Mouse (Mus musculus): ENCODE data around the gene Olfr1349. TPM values are rescaled to one million over a fixed set of nuclear protein-coding genes. Genes with fewer than 3 reads are reported as not detected.

Olfr1349 gene
- total RNA-seq (2012; rRNA removed), result not detected in 2 replicates

DNA sequence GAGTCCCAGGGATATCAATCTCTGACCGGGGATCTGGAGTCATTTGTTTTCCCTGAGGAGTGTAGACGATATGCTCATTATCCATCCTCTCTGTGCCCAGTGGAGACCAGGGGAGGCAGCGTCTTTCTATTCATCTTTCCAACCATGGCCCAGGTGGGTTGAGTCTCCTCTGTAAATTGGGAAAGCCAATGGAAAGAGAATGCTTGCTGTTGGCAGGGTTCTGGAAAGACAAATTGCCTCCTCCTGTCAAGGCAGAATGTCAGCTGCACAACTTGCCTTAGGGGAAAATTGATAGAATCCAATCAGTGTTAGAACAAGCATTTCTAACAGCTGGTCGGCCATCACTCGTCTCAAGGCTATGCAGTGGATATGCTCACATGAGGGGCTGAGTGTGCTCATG is at the start of gene Olfr1349:
Olfr1349 (minus strand) TSS at position 101 of the 400 bp plus-strand sequence.
- Histone ChIP-seq H3K36me3 (ENCODE audit: control insufficient read depth, insufficient read depth, low read length, poor library complexity, severe bottlenecking) (no peaks in the 10 kb centered on the region), H3K4me1 (ENCODE audit: control insufficient read depth in 2 of 2, insufficient read depth in 2 of 2, low read length in 2 of 2, poor library complexity in 1 of 2) (no peaks in the 10 kb centered on the region), H3K4me3 (ENCODE audit: insufficient read depth in 1 of 2, low read depth in 1 of 2, low read length in 2 of 2, poor library complexity in 1 of 2, severe bottlenecking in 1 of 2) (no peak within 1 kb of the TSS), H3K9me3 (ENCODE audit: control insufficient read depth, insufficient read depth, low read depth, low read length) (no peaks in the 10 kb centered on the region), H3K27ac (ENCODE audit: insufficient read depth, low read depth, low read length, poor library complexity, severe bottlenecking) (no peak within 1 kb of the TSS), H3K9ac (ENCODE audit: insufficient read depth, low read depth, low read length, poor library complexity, severe bottlenecking) (no peak within 1 kb of the TSS)
- no peak for DNase-seq (ENCODE audit: low read depth, low spot score)
- in situ Hi-C loops (cut with MboI; ENCODE audit: low sequenced_read_pairs in 2 of 2, unreplicated experiment in 2 of 2), result no loop called here
- TF ChIP-seq CHD2 (IDR thresholded peaks at IDR 0.05; ENCODE audit: low read depth, low read length) (no peak), HCFC1 (IDR thresholded peaks at IDR 0.05; ENCODE audit: borderline replicate concordance, insufficient read depth, low read length) (no peak), ZNF384 (IDR thresholded peaks at IDR 0.05; ENCODE audit: low read depth, low read length) (no peak), ZC3H11A (IDR thresholded peaks at IDR 0.05; ENCODE audit: borderline replicate concordance, low read depth, low read length) (no peak), MAFK (IDR thresholded peaks at IDR 0.05; ENCODE audit: insufficient read depth, low read depth, low read length) (no peak)

DNA sequence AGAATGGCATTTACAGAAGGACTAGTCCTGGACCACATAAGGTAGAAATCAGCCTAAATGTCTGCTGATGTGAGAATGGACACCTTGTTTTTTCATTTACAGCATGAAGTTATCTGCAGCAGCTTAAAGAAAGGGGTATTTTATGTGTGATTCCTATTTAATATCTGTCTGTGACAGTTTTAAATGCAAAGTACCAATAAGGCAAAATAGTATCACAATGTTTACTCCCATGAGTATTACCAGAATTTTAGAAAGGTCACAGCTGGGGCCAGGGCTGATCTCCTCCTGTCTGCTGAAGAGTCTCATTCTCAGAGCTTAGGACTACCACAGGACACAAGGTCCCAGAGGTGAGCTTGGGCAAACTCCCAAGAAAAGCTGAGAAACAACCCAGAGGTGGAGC is 41.8 kb upstream of the Olfr1349 start, which contains the start of gene Olfr1350:
Olfr1350 (plus strand) TSS at position 301 of the 400 bp plus-strand sequence.
- no peak for TF ChIP-seq HCFC1 (IDR thresholded peaks at IDR 0.05; ENCODE audit: borderline replicate concordance, insufficient read depth, low read length)
- no peak for TF ChIP-seq ZC3H11A (IDR thresholded peaks at IDR 0.05; ENCODE audit: borderline replicate concordance, low read depth, low read length)
- TF ChIP-seq ZNF384 (IDR thresholded peaks at IDR 0.05; ENCODE audit: low read depth, low read length), result no peak
- no peak for TF ChIP-seq CHD2 (IDR thresholded peaks at IDR 0.05; ENCODE audit: low read depth, low read length)
- TF ChIP-seq MAFK (IDR thresholded peaks at IDR 0.05; ENCODE audit: insufficient read depth, low read depth, low read length), result no peak
- no peak within 1 kb of the TSS for H3K27ac ChIP-seq (ENCODE audit: insufficient read depth, low read depth, low read length, poor library complexity, severe bottlenecking)
- no peaks in the 10 kb centered on the region for H3K36me3 ChIP-seq (ENCODE audit: control insufficient read depth, insufficient read depth, low read length, poor library complexity, severe bottlenecking)
- H3K9me3 ChIP-seq (ENCODE audit: control insufficient read depth, insufficient read depth, low read depth, low read length), result no peaks in the 10 kb centered on the region
- no peaks in the 10 kb centered on the region for H3K4me1 ChIP-seq (ENCODE audit: control insufficient read depth in 2 of 2, insufficient read depth in 2 of 2, low read length in 2 of 2, poor library complexity in 1 of 2)
- in situ Hi-C loops (cut with MboI; ENCODE audit: low sequenced_read_pairs in 2 of 2, unreplicated experiment in 2 of 2), result loop anchor here in 1 of 2 experiments (10.0 kb wide), 1 partner anchor 60 kb away; the partner anchor contains the start of gene Olfr1348
- no peak within 1 kb of the TSS for H3K4me3 ChIP-seq (ENCODE audit: insufficient read depth in 1 of 2, low read depth in 1 of 2, low read length in 2 of 2, poor library complexity in 1 of 2, severe bottlenecking in 1 of 2)
- H3K9ac ChIP-seq (ENCODE audit: insufficient read depth, low read depth, low read length, poor library complexity, severe bottlenecking), result no peak within 1 kb of the TSS
- DNase-seq (ENCODE audit: low read depth, low spot score), result no peak

DNA sequence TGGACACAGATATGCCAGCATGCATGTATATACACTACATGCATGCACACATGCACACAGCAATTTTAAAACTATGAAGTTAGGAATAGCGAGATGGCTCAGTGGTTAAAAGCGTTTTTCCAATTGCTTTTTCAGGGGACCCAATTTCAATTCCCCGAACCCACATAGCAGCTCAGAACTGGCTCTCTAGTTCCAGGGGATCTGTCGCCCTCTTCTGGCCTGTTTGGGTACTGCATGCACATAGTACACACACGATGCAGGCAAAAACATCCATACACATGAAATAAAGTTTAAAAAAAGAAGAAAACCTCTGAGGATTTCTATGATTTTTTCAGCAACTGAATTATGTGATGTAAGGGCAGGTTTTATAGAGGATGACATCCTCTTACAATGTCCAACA is 3.4 kb upstream of the Olfr1349 start:
- H3K4me1 ChIP-seq (ENCODE audit: control insufficient read depth in 2 of 2, insufficient read depth in 2 of 2, low read length in 2 of 2, poor library complexity in 1 of 2), result no peaks in the 10 kb centered on the region
- peak; percentile 38 for DNase-seq (ENCODE audit: low read depth, low spot score)
- H3K4me3 ChIP-seq (ENCODE audit: insufficient read depth in 1 of 2, low read depth in 1 of 2, low read length in 2 of 2, poor library complexity in 1 of 2, severe bottlenecking in 1 of 2), result no peak overlapping the region
- in situ Hi-C loops (cut with MboI; ENCODE audit: low sequenced_read_pairs in 2 of 2, unreplicated experiment in 2 of 2), result loop anchor here in 1 of 2 experiments (5.0 kb wide), 1 partner anchor 169 kb away; no protein-coding TSS in a partner anchor
- no peaks in the 10 kb centered on the region for H3K9me3 ChIP-seq (ENCODE audit: control insufficient read depth, insufficient read depth, low read depth, low read length)
- no peak overlapping the region for H3K9ac ChIP-seq (ENCODE audit: insufficient read depth, low read depth, low read length, poor library complexity, severe bottlenecking)
- no peaks in the 10 kb centered on the region for H3K36me3 ChIP-seq (ENCODE audit: control insufficient read depth, insufficient read depth, low read length, poor library complexity, severe bottlenecking)
- H3K27ac ChIP-seq (ENCODE audit: insufficient read depth, low read depth, low read length, poor library complexity, severe bottlenecking), result no peak overlapping the region
- TF ChIP-seq MAFK (IDR thresholded peaks at IDR 0.05; ENCODE audit: insufficient read depth, low read depth, low read length) (no peak), ZC3H11A (IDR thresholded peaks at IDR 0.05; ENCODE audit: borderline replicate concordance, low read depth, low read length) (0 out of 2 replicates have a peak, but pooled peaks have one; percentile 11)

DNA sequence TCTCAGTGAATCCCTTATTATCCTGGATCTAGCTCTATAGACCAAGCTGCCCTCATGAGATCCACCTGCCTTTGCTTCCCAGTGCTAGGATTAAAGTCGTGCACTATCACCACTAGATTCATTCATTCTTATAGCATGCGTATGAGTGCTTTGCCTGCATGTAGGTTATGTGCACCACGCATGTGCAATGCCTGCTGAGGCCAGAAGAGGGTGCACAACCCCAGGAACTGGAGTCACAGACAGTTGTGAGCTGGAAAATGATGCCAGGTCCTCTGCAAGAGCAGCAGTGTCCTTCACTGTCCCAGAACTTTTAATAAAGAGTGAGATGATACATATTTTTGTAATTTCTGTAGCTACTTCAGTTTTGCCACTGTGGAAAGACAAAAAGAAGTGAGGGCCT is 2.3 kb upstream of the Olfr1349 start:
- in situ Hi-C loops (cut with MboI; ENCODE audit: low sequenced_read_pairs in 2 of 2, unreplicated experiment in 2 of 2), result loop anchor here in 1 of 2 experiments (5.0 kb wide), 1 partner anchor 168 kb away; no protein-coding TSS in a partner anchor
- peak; percentile 35 for DNase-seq (ENCODE audit: low read depth, low spot score)
- TF ChIP-seq ZNF384 (IDR thresholded peaks at IDR 0.05; ENCODE audit: low read depth, low read length), result no peak
- TF ChIP-seq ZC3H11A (IDR thresholded peaks at IDR 0.05; ENCODE audit: borderline replicate concordance, low read depth, low read length), result 0 out of 2 replicates have a peak, but pooled peaks have one; percentile 39

DNA sequence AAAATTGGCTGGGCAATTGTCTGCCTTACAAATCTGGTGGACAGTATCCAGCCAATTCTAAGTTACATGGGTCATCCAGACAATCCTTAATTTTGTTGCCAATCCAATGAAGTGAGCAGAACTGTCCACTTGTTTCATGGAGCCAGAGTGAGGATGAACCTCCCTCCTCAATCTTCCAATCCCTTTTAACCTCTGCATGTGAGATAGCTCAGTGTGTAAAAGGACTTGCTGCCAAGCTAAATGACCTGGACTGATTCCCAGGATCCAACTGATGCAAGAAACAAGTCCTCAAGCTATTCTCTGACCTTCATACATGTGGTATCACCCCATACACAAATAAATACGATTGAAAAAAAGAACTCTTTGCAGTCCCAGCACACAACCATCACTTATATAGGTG is 1.1 kb downstream of the Olfr1349 start:
- Histone ChIP-seq H3K9ac (ENCODE audit: insufficient read depth, low read depth, low read length, poor library complexity, severe bottlenecking) (no peak overlapping the region), H3K4me3 (ENCODE audit: insufficient read depth in 1 of 2, low read depth in 1 of 2, low read length in 2 of 2, poor library complexity in 1 of 2, severe bottlenecking in 1 of 2) (no peak overlapping the region), H3K36me3 (ENCODE audit: control insufficient read depth, insufficient read depth, low read length, poor library complexity, severe bottlenecking) (no peaks in the 10 kb centered on the region), H3K4me1 (ENCODE audit: control insufficient read depth in 2 of 2, insufficient read depth in 2 of 2, low read length in 2 of 2, poor library complexity in 1 of 2) (no peaks in the 10 kb centered on the region), H3K9me3 (ENCODE audit: control insufficient read depth, insufficient read depth, low read depth, low read length) (no peaks in the 10 kb centered on the region), H3K27ac (ENCODE audit: insufficient read depth, low read depth, low read length, poor library complexity, severe bottlenecking) (no peak overlapping the region)
- no peak for DNase-seq (ENCODE audit: low read depth, low spot score)
- TF ChIP-seq ZNF384 (IDR thresholded peaks at IDR 0.05; ENCODE audit: low read depth, low read length), result no peak
- TF ChIP-seq MAFK (IDR thresholded peaks at IDR 0.05; ENCODE audit: insufficient read depth, low read depth, low read length), result no peak
- in situ Hi-C loops (cut with MboI; ENCODE audit: low sequenced_read_pairs in 2 of 2, unreplicated experiment in 2 of 2), result no loop called here

More for the DNA sequence above, 2.3 kb upstream of the Olfr1349 start:
- Histone ChIP-seq H3K4me1 (ENCODE audit: control insufficient read depth in 2 of 2, insufficient read depth in 2 of 2, low read length in 2 of 2, poor library complexity in 1 of 2) (no peaks in the 10 kb centered on the region), H3K9me3 (ENCODE audit: control insufficient read depth, insufficient read depth, low read depth, low read length) (no peaks in the 10 kb centered on the region), H3K36me3 (ENCODE audit: control insufficient read depth, insufficient read depth, low read length, poor library complexity, severe bottlenecking) (no peaks in the 10 kb centered on the region), H3K27ac (ENCODE audit: insufficient read depth, low read depth, low read length, poor library complexity, severe bottlenecking) (no peak overlapping the region), H3K9ac (ENCODE audit: insufficient read depth, low read depth, low read length, poor library complexity, severe bottlenecking) (no peak overlapping the region), H3K4me3 (ENCODE audit: insufficient read depth in 1 of 2, low read depth in 1 of 2, low read length in 2 of 2, poor library complexity in 1 of 2, severe bottlenecking in 1 of 2) (no peak overlapping the region)

All from ES-E14 (cell line).